Mouse (Mus musculus) megakaryocyte, embryonic 14.5 days (primary cell): ENCODE data around the gene Dnajc9. TPM values are rescaled to one million over a fixed set of nuclear protein-coding genes. Genes with fewer than 3 reads are reported as not detected.

Source experiments
- H3K27me3 ChIP-seq: replicated peaks from 2 replicates; pipeline ENCODE3; 2012; ENCODE audit warnings: inconsistent platforms
- H3K36me3 ChIP-seq: replicated peaks from 2 replicates; pipeline ENCODE3; 2012; ENCODE audit warnings: low read length, inconsistent platforms, mixed read lengths
- H3K4me1 ChIP-seq: 2 replicates; pipeline ENCODE4 v1.6.1; 2012; ENCODE audit warnings: inconsistent platforms
- H3K4me3 ChIP-seq: replicated peaks from 2 replicates; pipeline ENCODE3; 2012; ENCODE audit warnings: moderate library complexity, mild to moderate bottlenecking, inconsistent platforms
- H3K9me3 ChIP-seq: 2 replicates; pipeline ENCODE4 v1.6.1; 2012; ENCODE audit warnings: inconsistent platforms
- FLI1 ChIP-seq: IDR thresholded peaks from 2 replicates; pipeline ENCODE4 v1.6.1; 2012; ENCODE audit warnings: low read length, inconsistent platforms, mixed read lengths
- GATA1 ChIP-seq: IDR thresholded peaks from 3 replicates; pipeline ENCODE4 v1.6.1; 2012; ENCODE audit warnings: mixed read lengths, low read length, inconsistent platforms, borderline replicate concordance
- polyA plus RNA-seq: library from polyadenylated mRNA; stranded (reverse); fragments of >175 nt; gene quantifications from 2 replicates; pipeline ENCODE4 v1.2.3, GENCODE M21; 2012; ENCODE audit warnings: low replicate concordance; ENCODE audit not compliant: insufficient read depth

Gene Dnajc9
- polyA plus RNA-seq = 34.4 and 53.3 TPM in 2 replicates

DNA sequence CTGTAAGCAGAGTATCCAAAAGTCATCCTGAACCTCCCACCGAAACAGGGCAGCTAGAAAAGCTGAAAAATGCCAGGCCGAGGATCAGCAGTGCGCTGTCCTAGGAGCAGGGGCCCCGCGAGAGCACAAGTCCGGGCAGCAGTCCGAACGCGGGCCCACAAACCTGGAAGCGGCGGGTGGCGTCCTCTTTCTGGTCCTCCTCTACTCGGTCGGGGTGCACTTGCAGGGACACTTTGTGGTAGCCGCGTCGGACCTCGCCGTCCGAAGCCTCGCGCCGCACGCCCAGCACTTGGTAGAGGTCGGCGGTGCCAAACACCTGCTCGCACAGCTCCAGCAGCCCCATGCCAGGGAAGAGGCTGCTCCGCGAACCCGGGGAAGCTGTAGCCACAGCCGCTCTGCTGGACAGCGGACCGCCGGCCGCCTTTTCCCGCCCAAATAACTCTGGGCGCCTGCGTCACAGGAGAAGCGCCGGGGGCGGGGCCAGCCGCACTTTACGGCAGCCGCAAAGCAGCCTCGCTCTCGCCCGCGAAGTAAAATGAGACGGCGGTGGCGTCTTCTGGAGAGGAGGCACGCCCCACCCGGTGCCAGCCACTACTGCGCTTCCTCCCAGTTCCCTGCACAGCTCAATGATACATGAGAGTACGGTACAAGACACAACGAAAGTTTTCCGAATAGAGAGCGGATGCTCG is at the start of gene Dnajc9:
Gene Dnajc9, minus strand, starts transcription at position 470 of the 689 bp plus-strand sequence.
- peak; percentile 64; the same call in 1 of the 2 replicates for TF ChIP-seq FLI1
- no peak for TF ChIP-seq GATA1
- Histone ChIP-seq H3K9me3 (no peaks in the 10 kb centered on the region), H3K36me3 (peaks cover 65% of the 10 kb centered on the region), H3K4me1 (peaks cover 60% of the 10 kb centered on the region), H3K27me3 (no peaks in the 10 kb centered on the region), H3K4me3 (peak within 1 kb of the TSS; percentile 98)

- Histone ChIP-seq H3K36me3 (no peaks in the 10 kb centered on the region), H3K4me1 (peaks cover 7% of the 10 kb centered on the region), H3K9me3 (peaks cover 6% of the 10 kb centered on the region), H3K27me3 (peaks cover 7% of the 10 kb centered on the region), H3K4me3 (peak overlapping the region; percentile 28)
- no peak for TF ChIP-seq GATA1
- TF ChIP-seq FLI1 = no peak
Observed at GRCm38 (mm10) chr14:20436976-20437375, 48.3 kb upstream of the Dnajc9 start.

- Histone ChIP-seq H3K9me3 (peaks cover 6% of the 10 kb centered on the region), H3K4me1 (peaks cover 7% of the 10 kb centered on the region), H3K36me3 (no peaks in the 10 kb centered on the region), H3K27me3 (peaks cover 5% of the 10 kb centered on the region), H3K4me3 (no peak overlapping the region)
- TF ChIP-seq GATA1 = no peak
- no peak for TF ChIP-seq FLI1
Observed at GRCm38 (mm10) chr14:20432420-20432819, 43.7 kb upstream of the Dnajc9 start.

- no peaks in the 10 kb centered on the region for H3K36me3 ChIP-seq
- peaks cover 6% of the 10 kb centered on the region for H3K9me3 ChIP-seq
- H3K27me3 ChIP-seq = peaks cover 5% of the 10 kb centered on the region
- H3K4me1 ChIP-seq = peaks cover under 1% of the 10 kb centered on the region; the same call in 1 of the 2 replicates
- TF ChIP-seq GATA1 = no peak
- no peak for TF ChIP-seq FLI1
- no peak overlapping the region for H3K4me3 ChIP-seq
Observed at GRCm38 (mm10) chr14:20431726-20432125, 43.0 kb upstream of the Dnajc9 start.

DNA sequence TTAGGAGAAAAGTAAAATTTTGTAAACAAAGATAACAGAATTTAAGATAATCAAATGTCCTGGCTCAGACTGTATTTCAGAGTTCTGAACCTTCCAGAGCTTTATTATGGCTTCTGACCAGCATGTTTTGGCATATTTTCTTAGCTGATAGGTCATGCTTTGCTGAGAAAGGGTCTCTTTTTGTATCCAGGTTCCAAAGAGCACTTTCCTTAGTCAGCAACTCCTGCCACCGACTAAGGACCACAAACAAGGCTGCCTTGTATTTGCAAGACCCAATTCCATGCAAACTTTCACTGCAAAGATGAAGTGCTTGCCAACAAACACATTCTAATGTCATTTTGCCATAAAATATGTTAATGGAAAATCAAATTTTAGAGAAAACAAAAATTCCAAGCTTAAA is 41.1 kb upstream of the Dnajc9 start:
- peaks cover 2% of the 10 kb centered on the region for H3K27me3 ChIP-seq
- H3K4me3 ChIP-seq = no peak overlapping the region
- H3K4me1 ChIP-seq = no peaks in the 10 kb centered on the region
- no peak for TF ChIP-seq FLI1
- no peak for TF ChIP-seq GATA1
- peaks cover 6% of the 10 kb centered on the region for H3K9me3 ChIP-seq
- H3K36me3 ChIP-seq = no peaks in the 10 kb centered on the region

DNA sequence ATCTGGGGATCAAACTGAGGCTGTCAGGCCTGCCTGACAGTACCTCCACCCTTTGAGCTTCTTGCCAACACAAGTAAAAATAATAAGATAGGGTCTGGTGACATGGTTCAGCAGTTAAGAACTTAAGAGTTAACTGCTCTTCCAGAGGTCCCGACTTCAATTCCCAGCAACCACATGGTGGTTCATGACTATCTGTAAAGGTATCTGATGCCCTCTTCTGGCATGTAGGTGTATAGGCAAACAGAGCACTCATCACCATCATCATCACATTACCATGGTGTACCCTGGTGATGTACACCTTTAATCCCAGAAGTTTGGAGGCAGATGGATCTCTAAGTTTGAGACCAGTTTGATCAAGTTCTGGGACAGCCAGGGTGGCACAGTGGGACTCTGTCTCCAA is 39.9 kb upstream of the Dnajc9 start:
- H3K27me3 ChIP-seq = no peaks in the 10 kb centered on the region
- no peak overlapping the region for H3K4me3 ChIP-seq
- no peaks in the 10 kb centered on the region for H3K4me1 ChIP-seq
- TF ChIP-seq GATA1 (no peak), FLI1 (no peak)
- H3K9me3 ChIP-seq = peaks cover 6% of the 10 kb centered on the region
- H3K36me3 ChIP-seq = no peaks in the 10 kb centered on the region

GRCm38 (mm10) chr14:20423046-20423445 is 34.3 kb upstream of the Dnajc9 start:
- TF ChIP-seq GATA1 = no peak
- TF ChIP-seq FLI1 = no peak
- no peaks in the 10 kb centered on the region for H3K27me3 ChIP-seq

DNA sequence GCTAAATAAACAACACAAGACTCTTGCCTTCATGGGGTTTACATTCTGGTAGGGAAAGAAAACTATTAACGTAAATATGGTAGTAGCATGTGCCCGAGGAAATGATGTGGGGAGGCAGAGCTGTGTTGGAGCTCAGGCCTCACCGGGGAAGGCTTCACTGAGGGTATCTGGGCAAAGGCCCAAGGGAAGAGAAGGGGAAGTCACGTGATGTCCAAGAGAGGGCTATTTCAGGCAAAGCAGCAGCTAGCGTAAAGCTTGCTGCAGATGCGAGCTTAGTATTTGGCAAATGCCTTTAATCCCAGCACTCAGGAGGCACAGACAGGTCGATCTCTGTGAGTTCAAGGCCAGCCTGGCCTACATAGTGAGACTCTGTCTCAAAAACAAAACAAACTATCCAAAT is 33.5 kb upstream of the Dnajc9 start:
- H3K27me3 ChIP-seq = no peaks in the 10 kb centered on the region
- H3K4me3 ChIP-seq = peak overlapping the region; percentile 2
- H3K4me1 ChIP-seq = peaks cover 8% of the 10 kb centered on the region
- TF ChIP-seq GATA1 (no peak), FLI1 (no peak)
- no peaks in the 10 kb centered on the region for H3K36me3 ChIP-seq
- H3K9me3 ChIP-seq = no peaks in the 10 kb centered on the region

More at GRCm38 (mm10) chr14:20423046-20423445, 34.3 kb upstream of the Dnajc9 start:
- Histone ChIP-seq H3K4me3 (no peak overlapping the region), H3K4me1 (peaks cover 8% of the 10 kb centered on the region), H3K9me3 (no peaks in the 10 kb centered on the region), H3K36me3 (no peaks in the 10 kb centered on the region)

- TF ChIP-seq GATA1 = no peak
- no peak for TF ChIP-seq FLI1
- peaks cover 10% of the 10 kb centered on the region for H3K4me1 ChIP-seq
- peaks cover 11% of the 10 kb centered on the region for H3K27me3 ChIP-seq
- no peaks in the 10 kb centered on the region for H3K36me3 ChIP-seq
- H3K9me3 ChIP-seq = no peaks in the 10 kb centered on the region
- no peak overlapping the region for H3K4me3 ChIP-seq
Observed at GRCm38 (mm10) chr14:20400071-20400470, 11.4 kb upstream of the Dnajc9 start.

DNA sequence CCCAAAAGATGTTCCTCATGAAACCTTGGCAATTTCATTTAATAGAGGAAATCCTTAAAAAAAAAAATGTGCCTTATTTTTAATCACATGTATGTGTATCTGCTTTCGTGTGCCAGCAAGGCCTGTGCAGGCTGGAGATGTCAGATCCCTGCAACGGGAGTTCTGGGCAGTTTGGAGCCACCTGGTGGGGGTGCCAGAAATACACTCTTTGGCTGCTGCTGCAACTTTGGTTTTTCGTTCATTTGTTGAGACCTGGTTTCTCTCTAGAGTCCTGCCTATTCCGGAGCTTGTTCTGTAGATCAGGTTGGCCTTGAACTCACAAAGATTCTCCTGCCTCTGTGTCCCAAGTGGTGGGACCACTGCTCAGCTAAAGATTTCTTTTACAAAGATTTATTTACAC is 10.2 kb upstream of the Dnajc9 start:
- no peaks in the 10 kb centered on the region for H3K36me3 ChIP-seq
- no peak for TF ChIP-seq GATA1
- TF ChIP-seq FLI1 = no peak
- H3K4me1 ChIP-seq = peaks cover 17% of the 10 kb centered on the region
- peaks cover 11% of the 10 kb centered on the region for H3K27me3 ChIP-seq
- H3K9me3 ChIP-seq = no peaks in the 10 kb centered on the region
- no peak overlapping the region for H3K4me3 ChIP-seq
